ENCODE assay signal across 8 mouse cellular contexts in genomic region chr14:53039475-53039874, GRCm38 (mm10).
DNase-seq lines count a peak whose midpoint lies in the region; ATAC-seq and TF ChIP-seq lines count a peak whose summit lies in the region.
"Not testable (repeated sequence)": the region's sequence is repeated elsewhere in the genome, so short reads cannot be mapped to it uniquely, and the experiment has no call there.

No protein-coding gene starts in this region.

- peak; percentile 41 for DNase-seq in ES-E14 (ENCODE audit: low read depth, low spot score)
- DNase-seq in ZHBTc4 (ENCODE audit: low read depth, low spot score): peak; percentile 87
- DNase-seq in layer of hippocampus, adult 2 months (ENCODE audit: low spot score in 2 of 2): peak in 1 of 2 experiments; percentile 33
- peak; percentile 52 for DNase-seq in naive thymus-derived CD4-positive, alpha-beta T cell, adult 2 months (ENCODE audit: low read depth)
- peak; percentile 2 for DNase-seq in thymus, postnatal 0 days (ENCODE audit: low spot score)

- not testable (repeated sequence) for H3K9me3 ChIP-seq in ES-E14 (ENCODE audit: control insufficient read depth, insufficient read depth, low read depth, low read length)

- not testable (repeated sequence) for H3K4me1 ChIP-seq in ES-E14 (ENCODE audit: control insufficient read depth in 2 of 2, insufficient read depth in 2 of 2, low read length in 2 of 2, poor library complexity in 1 of 2)

- not testable (repeated sequence) for H3K9ac ChIP-seq in ES-E14 (ENCODE audit: insufficient read depth, low read depth, low read length, poor library complexity, severe bottlenecking)

- ATAC-seq in CD4-positive, CD25-positive, alpha-beta regulatory T cell, adult 4 months: peak; percentile 94
- ATAC-seq in frontal cortex, adult (ENCODE audit: low TSS enrichment): peak; percentile 99
- ATAC-seq in inflammation-experienced regulatory T-cells, adult 6 months: peak; percentile 96

- not testable (repeated sequence) for H3K4me3 ChIP-seq in ES-E14 (ENCODE audit: insufficient read depth in 1 of 2, low read depth in 1 of 2, low read length in 2 of 2, poor library complexity in 1 of 2, severe bottlenecking in 1 of 2); layer of hippocampus, adult 2 months

- peak overlapping the region; percentile 73; the same call in 1 of the 2 replicates for H3K27ac ChIP-seq in ES-E14 (ENCODE audit: insufficient read depth, low read depth, low read length, poor library complexity, severe bottlenecking)
- peak overlapping the region; percentile 43; the same call in 1 of the 2 replicates for H3K27ac ChIP-seq in layer of hippocampus, adult 2 months

- in situ Hi-C loops in ES-E14 (cut with MboI; ENCODE audit: low sequenced_read_pairs in 2 of 2, unreplicated experiment in 2 of 2): not testable (repeated sequence)

- not testable (repeated sequence) for TF ChIP-seq CTCF in layer of hippocampus, adult 2 months (conservative IDR thresholded peaks at IDR 0.05)

- not testable (repeated sequence) for H3K36me3 ChIP-seq in ES-E14 (ENCODE audit: control insufficient read depth, insufficient read depth, low read length, poor library complexity, severe bottlenecking)
